Mouse (Mus musculus) cerebellum, adult 2 months (tissue): ENCODE measurements around the gene B3gnt8. TPM values are rescaled to one million over a fixed set of nuclear protein-coding genes. Genes with fewer than 3 reads are reported as not detected.
A peak's percentile ranks its signal among the peaks of the same experiment; 100 is the strongest.

Experiments
- DNase-seq, 2 experiments: peaks; one replicate each; pipeline ENCODE4 v3.0.0; 2021
- H3K27ac ChIP-seq: fragments of 200-500 bp; 2 replicates; pipeline ENCODE4 v1.5.1; 2012; ENCODE audit warnings: low read length, control low read depth, inconsistent platforms; ENCODE audit not compliant: insufficient read depth
- H3K27me3 ChIP-seq: fragments of 200-500 bp; 2 replicates; pipeline ENCODE4 v1.6.1; 2012; ENCODE audit warnings: inconsistent platforms, mild to moderate bottlenecking, low read length, moderate library complexity; ENCODE audit not compliant: control insufficient read depth, insufficient read depth
- H3K4me1 ChIP-seq: fragments of 200-500 bp; 2 replicates; pipeline ENCODE4 v1.6.1; 2011; ENCODE audit warnings: low read length; ENCODE audit not compliant: control insufficient read depth, insufficient read depth
- H3K4me3 ChIP-seq: fragments of 200-500 bp; replicated peaks from 2 replicates; pipeline ENCODE3; 2011; ENCODE audit warnings: mild to moderate bottlenecking, low read depth, low read length, control low read depth; ENCODE audit not compliant: insufficient read depth
- CTCF ChIP-seq: fragments of 200-500 bp; IDR thresholded peaks from 2 replicates; pipeline ENCODE4 v1.5.1; 2011; ENCODE audit warnings: low read depth, mild to moderate bottlenecking, control low read depth, low read length, moderate library complexity, borderline replicate concordance; ENCODE audit not compliant: insufficient read depth
- POLR2A ChIP-seq: fragments of 200-500 bp; IDR thresholded peaks from 2 replicates; pipeline ENCODE4 v1.6.1; 2011; ENCODE audit warnings: low read length, control low read depth, borderline replicate concordance; ENCODE audit not compliant: insufficient read depth
- whole genome bisulfite sequencing: fragments of 180-500 bp; shearing (Covaris S2); methylation state at CpG from one replicate; pipeline ENCODE4 v1.1.7; 2018; 5-methylcytosine and 5-hydroxymethylcytosine counted together
- polyA plus RNA-seq: library from polyadenylated mRNA; depleted of rRNA; stranded (reverse); fragments of >200 nt; gene quantifications from 2 replicates; pipeline ENCODE4 v1.2.3, GENCODE M21; 2012

B3gnt8 gene
- polyA plus RNA-seq, 1 experiment, result 0.52 TPM

DNA sequence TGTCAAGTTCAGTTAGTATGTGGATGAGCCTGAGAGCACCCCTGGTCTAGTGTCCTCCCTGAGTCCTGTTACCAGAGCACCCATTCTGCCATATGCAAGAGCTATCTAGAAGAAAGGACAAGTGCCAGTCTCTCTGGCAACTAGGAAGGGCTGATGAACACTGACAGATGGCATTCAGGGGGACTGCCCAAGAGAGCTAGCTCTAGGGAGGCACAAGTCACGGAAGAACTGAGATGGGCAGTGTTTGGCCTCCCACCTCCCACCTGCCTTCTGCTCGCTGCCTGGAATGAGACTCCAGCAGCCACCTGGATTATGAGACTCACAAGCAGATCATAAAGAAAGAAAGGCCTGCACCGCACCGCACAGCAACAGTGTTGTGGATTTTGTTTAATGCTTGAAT lies 13.3 kb downstream of the B3gnt8 start:
- WGBS, result 12% methylated on average over 4 of the region's 4 CpGs
- Histone ChIP-seq H3K27ac (peak overlapping the region; percentile 2; the same call in 1 of the 2 replicates), H3K27me3 (no peaks in the 10 kb centered on the region), H3K4me3 (no peak overlapping the region), H3K4me1 (peaks cover 45% of the 10 kb centered on the region)
- no peak for TF ChIP-seq POLR2A
- no peak for TF ChIP-seq CTCF
- DNase-seq, result peak; percentile 64 to 85

DNA sequence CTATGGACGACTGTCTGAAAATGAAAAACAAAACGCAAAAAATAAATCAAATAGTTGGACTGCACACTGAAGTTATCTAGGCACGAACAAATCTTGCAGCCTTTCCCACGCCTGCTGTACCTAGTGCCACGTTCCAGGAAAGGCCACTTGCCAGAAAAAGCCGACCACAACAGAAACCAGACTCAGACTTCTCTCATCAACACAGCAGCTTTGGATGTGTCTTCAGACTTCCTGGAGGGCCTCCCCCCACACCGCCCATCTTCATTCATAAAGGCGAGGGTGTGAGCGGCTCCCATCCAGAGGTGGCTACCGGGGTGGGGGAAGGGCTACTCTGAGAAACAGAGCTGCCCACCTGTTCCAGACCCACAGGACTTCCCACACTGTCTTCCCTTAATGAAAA lies 17.7 kb downstream of the B3gnt8 start:
- Histone ChIP-seq H3K4me3 (no peak overlapping the region), H3K27ac (no peak overlapping the region), H3K4me1 (peaks cover 40% of the 10 kb centered on the region), H3K27me3 (no peaks in the 10 kb centered on the region)
- TF ChIP-seq POLR2A, result no peak
- no peak for TF ChIP-seq CTCF
- DNase-seq, result no peak
- WGBS, result 49% methylated on average over 10 of the region's 10 CpGs

DNA sequence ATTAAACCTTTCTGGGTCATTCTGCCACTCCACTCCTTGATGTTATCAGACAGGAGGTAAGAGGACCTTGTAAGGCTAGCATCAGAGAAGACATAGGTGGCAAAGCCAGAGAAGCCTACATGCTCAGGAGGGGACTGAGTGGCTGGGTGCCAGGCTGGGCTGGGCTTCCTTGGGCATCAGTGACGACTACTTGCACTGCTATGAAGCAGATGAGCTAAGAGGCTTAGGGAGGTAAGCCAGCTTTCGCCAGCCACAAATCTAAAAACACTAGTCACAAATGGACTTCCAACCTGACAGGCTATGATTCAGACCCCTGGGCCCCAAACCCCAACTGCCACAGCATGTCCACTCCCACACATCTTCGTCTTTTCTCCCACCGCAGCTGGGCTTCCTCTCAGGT lies 18.2 kb downstream of the B3gnt8 start:
- peaks cover 35% of the 10 kb centered on the region for H3K4me1 ChIP-seq
- TF ChIP-seq POLR2A (no peak), CTCF (no peak)

DNA sequence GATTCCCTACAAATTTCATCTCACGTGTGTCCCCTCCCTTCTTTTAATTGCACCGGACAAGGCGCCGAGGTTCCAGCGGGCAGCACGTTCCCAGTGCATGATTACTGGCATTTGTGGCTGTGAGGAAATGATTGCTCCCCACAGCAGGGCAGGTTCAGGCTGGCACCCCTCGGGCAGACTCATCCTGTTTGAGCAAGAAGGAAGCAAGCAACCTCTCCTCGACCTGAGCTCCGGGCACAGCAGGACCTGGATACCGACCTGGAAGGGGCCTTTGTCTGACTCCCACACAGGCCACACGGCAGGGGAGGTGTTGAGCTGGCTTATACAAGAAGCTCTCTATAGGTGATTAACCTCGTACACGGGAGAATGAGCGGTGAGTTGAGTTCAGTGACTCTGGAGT lies 18.6 kb downstream of the B3gnt8 start:
- Histone ChIP-seq H3K27ac (no peak overlapping the region), H3K4me1 (peaks cover 30% of the 10 kb centered on the region), H3K27me3 (no peaks in the 10 kb centered on the region), H3K4me3 (no peak overlapping the region)
- TF ChIP-seq CTCF (no peak), POLR2A (no peak)
- WGBS, result 12% methylated on average over 14 of the region's 14 CpGs
- peak in 1 of 2 experiments; percentile 33 for DNase-seq

More for the DNA sequence above, 18.2 kb downstream of the B3gnt8 start:
- no peaks in the 10 kb centered on the region for H3K27me3 ChIP-seq
- DNase-seq, result no peak
- H3K4me3 ChIP-seq, result no peak overlapping the region
- H3K27ac ChIP-seq, result no peak overlapping the region
- WGBS, result 53% methylated on average over 4 of the region's 4 CpGs

DNA sequence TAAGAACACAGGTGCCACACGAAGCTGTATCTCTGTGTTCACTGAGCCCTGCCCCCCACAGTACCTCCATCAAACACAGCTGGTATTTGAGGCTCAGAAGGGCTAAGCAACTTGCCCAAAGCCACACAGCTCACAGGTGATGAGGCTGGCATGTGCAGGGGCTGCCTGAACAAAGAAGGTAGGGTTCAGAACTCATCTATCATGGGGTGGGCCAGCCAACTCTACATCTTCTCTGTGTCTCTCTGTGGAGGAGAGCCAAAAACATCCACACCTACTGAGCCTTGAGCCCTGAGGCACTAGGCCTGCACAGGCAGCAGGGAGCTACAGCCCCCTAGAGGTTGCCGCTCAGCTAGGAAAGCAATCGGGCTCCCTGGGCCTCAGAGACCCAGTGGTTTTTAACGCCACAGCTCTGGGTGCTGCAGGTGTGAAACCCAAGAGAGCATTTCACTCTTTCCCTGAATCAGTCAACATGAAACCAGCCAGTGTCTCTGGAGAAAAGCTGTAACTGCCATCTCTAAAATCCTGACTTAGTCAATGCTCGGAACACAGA lies 21.2 kb downstream of the B3gnt8 start:
- H3K27me3 ChIP-seq, result no peaks in the 10 kb centered on the region
- no peak overlapping the region for H3K27ac ChIP-seq
- no peak for DNase-seq
- 77% methylated on average over 5 of the region's 5 CpGs for WGBS
- TF ChIP-seq POLR2A (no peak), CTCF (0 out of 2 replicates have a peak, but pooled peaks have one; percentile 3)
- H3K4me1 ChIP-seq, result peaks cover 30% of the 10 kb centered on the region
- H3K4me3 ChIP-seq, result no peak overlapping the region

DNA sequence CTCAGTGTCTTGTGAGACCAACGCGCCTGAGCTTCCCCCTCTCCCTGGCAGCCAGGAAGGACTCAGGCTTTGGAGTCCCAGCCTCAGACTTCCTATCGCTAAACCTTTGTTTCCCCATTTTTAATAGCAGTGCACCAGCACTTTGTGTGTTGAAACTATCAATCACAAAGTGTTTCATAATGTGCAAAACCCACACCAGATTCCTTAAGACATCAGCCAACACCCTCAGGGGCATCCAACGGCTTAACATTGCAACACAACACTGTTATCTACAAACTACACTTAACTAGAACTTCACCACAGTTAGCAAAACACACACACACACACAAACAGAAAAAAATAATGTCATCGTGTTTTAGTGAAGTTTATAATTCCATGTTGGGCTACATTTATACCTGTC lies 23.4 kb downstream of the B3gnt8 start:
- DNase-seq, result no peak
- WGBS, result 88% methylated on average over 5 of the region's 5 CpGs
- no peaks in the 10 kb centered on the region for H3K27me3 ChIP-seq
- H3K4me3 ChIP-seq, result no peak overlapping the region
- TF ChIP-seq CTCF (no peak), POLR2A (no peak)
- peaks cover 23% of the 10 kb centered on the region for H3K4me1 ChIP-seq
- no peak overlapping the region for H3K27ac ChIP-seq

DNA sequence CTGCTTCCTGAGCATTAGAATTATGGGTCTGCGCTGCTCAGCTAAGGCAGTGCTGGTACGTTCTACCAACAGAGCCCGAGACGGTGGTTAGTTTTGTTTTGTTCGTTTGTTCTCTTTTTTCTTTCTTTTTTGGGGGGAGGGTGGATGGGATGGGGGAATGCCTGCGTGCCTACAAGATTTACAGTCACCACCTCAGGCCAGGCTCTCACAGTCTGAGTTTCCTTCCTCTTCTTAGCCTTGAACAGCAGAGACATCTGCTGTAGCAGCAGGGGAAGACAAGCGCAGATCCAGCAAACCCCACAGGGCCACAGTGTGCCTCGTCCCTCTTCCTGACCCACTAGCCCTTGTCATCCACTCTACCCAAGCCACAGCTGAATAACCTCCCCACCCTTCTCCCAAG lies 24.8 kb downstream of the B3gnt8 start:
- DNase-seq, result peak in 1 of 2 experiments; percentile 38
- WGBS, result 44% methylated on average over 8 of the region's 8 CpGs
- no peaks in the 10 kb centered on the region for H3K27me3 ChIP-seq
- H3K4me1 ChIP-seq, result peaks cover 24% of the 10 kb centered on the region
- no peak overlapping the region for H3K27ac ChIP-seq
- H3K4me3 ChIP-seq, result no peak overlapping the region
- peak; percentile 47; the same call in 1 of the 2 replicates for TF ChIP-seq CTCF
- TF ChIP-seq POLR2A, result no peak

DNA sequence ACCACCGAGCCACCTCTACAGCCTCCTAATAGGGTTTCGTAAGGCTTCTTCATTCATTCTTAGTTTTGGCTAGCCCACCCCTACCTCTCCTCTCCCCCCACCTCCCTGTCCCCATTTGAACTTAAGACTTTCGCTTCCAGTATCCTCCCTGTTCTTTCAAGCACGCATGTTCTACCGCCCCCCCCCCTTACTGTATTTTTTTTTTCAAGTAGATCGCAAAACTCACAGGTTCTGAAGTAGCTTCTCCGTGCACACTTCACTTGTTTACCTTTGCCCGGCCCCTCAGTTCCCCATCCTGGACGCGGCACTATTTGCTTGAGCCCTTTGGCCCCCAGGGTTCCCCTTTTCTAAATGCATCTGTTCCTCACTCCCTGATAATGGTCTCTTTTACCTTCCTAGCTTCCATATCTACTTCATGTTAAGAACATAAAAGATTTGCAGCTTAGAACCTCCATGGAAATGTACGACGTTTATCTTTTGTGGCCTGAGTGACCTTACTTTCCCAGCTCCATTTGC lies 25.8 kb downstream of the B3gnt8 start:
- no peak for TF ChIP-seq POLR2A
- no peak for TF ChIP-seq CTCF
- H3K27ac ChIP-seq, result no peak overlapping the region
- WGBS, result 95% methylated on average over 12 of the region's 12 CpGs
- no peak overlapping the region for H3K4me3 ChIP-seq
- DNase-seq, result no peak
- peaks cover 27% of the 10 kb centered on the region for H3K4me1 ChIP-seq
- no peaks in the 10 kb centered on the region for H3K27me3 ChIP-seq
